Mouse (Mus musculus) T-helper 1 cell (primary cell): ENCODE measurements around the gene Fam19a3.

Experiments
- in situ Hi-C: fragments of 300-600 bp; cut with MboI, MseI; formaldehyde crosslinking; loops from one replicate; pipeline ENCODE4 v1.15.1; 2025; ENCODE audit warnings: high pct_unique_total_duplicates

Gene Fam19a3

GRCm38 (mm10) chr3:104792360-104793270 is 11.0 kb upstream of the Fam19a3 start:
- in situ Hi-C loops: no loop called here

GRCm38 (mm10) chr3:104791671-104792070 is 10.0 kb upstream of the Fam19a3 start:
- in situ Hi-C loops: no loop called here

GRCm38 (mm10) chr3:104791017-104791416 is 9.4 kb upstream of the Fam19a3 start:
- in situ Hi-C loops: no loop called here

GRCm38 (mm10) chr3:104790401-104790937 is 8.8 kb upstream of the Fam19a3 start:
- in situ Hi-C loops: no loop called here

- in situ Hi-C loops: no loop called here
Observed at GRCm38 (mm10) chr3:104789822-104790221, 8.2 kb upstream of the Fam19a3 start.

GRCm38 (mm10) chr3:104789312-104789605 is 7.6 kb upstream of the Fam19a3 start:
- in situ Hi-C loops: no loop called here

- in situ Hi-C loops: no loop called here
Observed at GRCm38 (mm10) chr3:104788561-104789311, 7.1 kb upstream of the Fam19a3 start.

- in situ Hi-C loops: no loop called here
Observed at GRCm38 (mm10) chr3:104788075-104788474, 6.4 kb upstream of the Fam19a3 start, which contains the start of gene Rhoc. Gene Rhoc (plus strand): TSS chr3:104788375.

GRCm38 (mm10) chr3:104785284-104785683 is 3.6 kb upstream of the Fam19a3 start:
- in situ Hi-C loops: no loop called here

- in situ Hi-C loops: no loop called here
Observed at GRCm38 (mm10) chr3:104783971-104784500, 2.4 kb upstream of the Fam19a3 start.

- in situ Hi-C loops: no loop called here
Observed at GRCm38 (mm10) chr3:104782061-104782681, 531 bp upstream of the Fam19a3 start.

GRCm38 (mm10) chr3:104780561-104781420 is 849 bp downstream of the Fam19a3 start, which contains the start of gene Ppm1j:
Gene Ppm1j (plus strand): TSS chr3:104781056.
- in situ Hi-C loops: no loop called here

- in situ Hi-C loops: loop anchor here (5.0 to 10.0 kb wide), 2 partner anchors 65 to 182 kb away; partner anchors contain the start of gene Wnt2b
Observed at GRCm38 (mm10) chr3:104779949-104780348, 1.7 kb downstream of the Fam19a3 start.

- in situ Hi-C loops: loop anchor here (5.0 to 10.0 kb wide), 2 partner anchors 63 to 185 kb away; partner anchors contain the start of gene Wnt2b
Observed at GRCm38 (mm10) chr3:104777342-104777741, 4.3 kb downstream of the Fam19a3 start.

GRCm38 (mm10) chr3:104773301-104773700 is 8.3 kb downstream of the Fam19a3 start:
- in situ Hi-C loops: loop anchor here (5.0 to 10.0 kb wide), 2 partner anchors 58 to 279 kb away; partner anchors contain the start of gene Cttnbp2nl

- in situ Hi-C loops: loop anchor here (5.0 to 10.0 kb wide), 2 partner anchors 57 to 281 kb away; partner anchors contain the start of gene Cttnbp2nl
Observed at GRCm38 (mm10) chr3:104771460-104771859, 10.2 kb downstream of the Fam19a3 start.

GRCm38 (mm10) chr3:104770918-104771317 is 10.7 kb downstream of the Fam19a3 start:
- in situ Hi-C loops: loop anchor here (5.0 to 10.0 kb wide), 2 partner anchors 56 to 281 kb away; partner anchors contain the start of gene Cttnbp2nl

- in situ Hi-C loops: loop anchor here (5.0 to 10.0 kb wide), 2 partner anchors 55 to 282 kb away; partner anchors contain the start of gene Cttnbp2nl
Observed at GRCm38 (mm10) chr3:104770035-104770434, 11.6 kb downstream of the Fam19a3 start.

- in situ Hi-C loops: no loop called here
Observed at GRCm38 (mm10) chr3:104769135-104769534, 12.5 kb downstream of the Fam19a3 start.

- in situ Hi-C loops: no loop called here
Observed at GRCm38 (mm10) chr3:104767716-104768115, 13.9 kb downstream of the Fam19a3 start.
